Mouse (Mus musculus): ENCODE measurements around the gene Fcgrt. TPM values are rescaled to one million over a fixed set of nuclear protein-coding genes. Genes with fewer than 3 reads are reported as not detected.
A peak's percentile ranks its signal among the peaks of the same experiment; 100 is the strongest.
"Not testable (repeated sequence)": the region's sequence is repeated elsewhere in the genome, so short reads cannot be mapped to it uniquely, and the experiment has no call there.

The Fcgrt gene
- 4.0 and 4.7 TPM in 2 replicates for total RNA-seq (2017)

- peak; percentile 88 for ATAC-seq (replicated peaks; ENCODE audit: low read depth, poor library complexity, severe bottlenecking)
Observed at GRCm38 (mm10) chr7:45103652-45104180, at the start of gene Fcgrt. Fcgrt (minus strand) TSS chr7:45103851.

GRCm38 (mm10) chr7:45153052-45153451 lies 49.4 kb upstream of the Fcgrt start:
- ATAC-seq (replicated peaks; ENCODE audit: low read depth, poor library complexity, severe bottlenecking) = not testable (repeated sequence)

GRCm38 (mm10) chr7:45151303-45151702 lies 47.7 kb upstream of the Fcgrt start:
- ATAC-seq (replicated peaks; ENCODE audit: low read depth, poor library complexity, severe bottlenecking) = no peak

DNA sequence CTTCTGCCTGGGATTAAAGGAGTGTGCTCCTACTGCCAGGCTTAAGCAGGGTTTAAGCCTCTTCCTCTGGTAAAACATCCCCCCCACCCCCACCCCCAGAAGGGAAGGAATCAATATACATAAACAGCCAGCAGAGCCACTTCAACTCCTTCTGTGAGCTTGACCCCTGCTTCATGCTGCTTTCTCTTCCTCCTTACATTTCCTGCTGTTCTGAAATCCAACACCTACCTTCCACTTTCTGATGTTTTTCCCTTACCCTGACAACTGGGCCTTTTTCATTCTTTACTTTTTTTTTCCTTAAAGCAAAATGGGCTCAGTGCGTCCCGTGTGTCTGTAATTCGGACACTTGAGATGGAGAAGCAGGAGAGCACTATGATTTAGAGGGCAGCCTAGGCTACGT lies 46.7 kb upstream of the Fcgrt start:
- ATAC-seq (replicated peaks; ENCODE audit: low read depth, poor library complexity, severe bottlenecking) = no peak

DNA sequence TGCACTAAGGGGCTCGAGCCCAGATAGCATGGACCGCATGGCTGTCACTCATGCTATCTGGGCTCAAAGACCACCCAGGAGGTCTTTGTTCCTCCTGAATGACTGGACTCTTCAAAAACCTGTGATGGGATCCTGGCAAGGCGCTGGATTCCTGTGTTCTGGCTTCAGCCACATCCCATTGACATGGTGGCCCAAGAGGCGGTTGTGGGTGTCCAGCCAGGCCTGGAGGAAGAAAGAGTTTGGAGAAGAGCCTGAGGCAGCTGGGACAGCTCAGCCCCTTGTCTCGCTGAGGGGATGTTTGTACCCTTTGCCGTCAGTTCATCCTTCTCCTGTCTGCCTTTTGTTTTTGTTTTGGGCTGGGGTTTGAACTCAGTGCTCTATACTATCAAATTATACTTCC lies 45.9 kb upstream of the Fcgrt start:
- no peak for ATAC-seq (replicated peaks; ENCODE audit: low read depth, poor library complexity, severe bottlenecking)

DNA sequence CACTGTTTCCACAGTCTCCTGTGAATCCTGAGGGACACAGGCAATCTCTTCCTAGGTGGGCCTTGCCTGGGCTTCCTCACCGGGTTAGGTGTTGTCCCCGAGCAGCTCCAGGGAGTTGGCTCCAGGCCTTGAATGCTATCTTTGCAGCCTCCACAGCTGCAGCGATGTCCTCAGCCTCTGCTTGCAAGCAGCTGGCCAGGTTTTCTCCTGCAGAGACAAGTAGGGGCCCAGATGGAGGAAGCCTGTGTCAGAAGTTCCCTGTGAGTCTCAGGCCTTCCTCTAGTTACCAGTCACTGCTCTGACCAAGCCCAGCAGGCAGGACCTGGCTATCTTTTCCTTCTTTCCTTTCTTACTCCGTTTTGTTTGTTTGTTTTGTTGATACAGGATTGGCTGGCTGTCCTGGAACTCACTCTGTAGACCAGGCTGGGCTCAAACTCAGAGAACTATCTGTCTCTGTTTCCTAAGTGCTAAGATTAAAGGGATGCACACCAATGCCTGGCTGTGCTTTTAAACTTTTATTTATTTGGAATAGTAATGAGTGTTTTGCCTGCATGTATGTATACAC lies 45.0 kb upstream of the Fcgrt start:
- no peak for ATAC-seq (replicated peaks; ENCODE audit: low read depth, poor library complexity, severe bottlenecking)

DNA sequence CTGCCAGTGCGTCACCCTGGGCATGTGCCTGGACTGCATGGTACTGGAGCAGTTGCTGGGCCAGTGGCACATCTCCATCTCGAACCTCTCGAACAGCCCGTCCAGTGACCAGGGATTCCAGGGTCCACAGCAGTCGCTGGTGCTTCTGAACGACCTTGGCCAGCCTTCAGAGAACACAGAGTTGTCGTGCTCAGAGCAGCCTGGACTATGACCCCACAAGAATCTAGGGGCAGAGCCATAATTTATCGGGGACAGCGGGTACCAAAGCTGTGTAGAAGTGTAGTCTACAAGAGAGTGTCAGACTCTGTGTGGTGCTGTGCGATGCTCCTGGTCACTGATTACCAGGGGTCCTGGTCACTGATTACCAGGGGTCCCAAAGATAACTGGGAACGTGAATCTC lies 44.2 kb upstream of the Fcgrt start:
- ATAC-seq (replicated peaks; ENCODE audit: low read depth, poor library complexity, severe bottlenecking) = no peak

DNA sequence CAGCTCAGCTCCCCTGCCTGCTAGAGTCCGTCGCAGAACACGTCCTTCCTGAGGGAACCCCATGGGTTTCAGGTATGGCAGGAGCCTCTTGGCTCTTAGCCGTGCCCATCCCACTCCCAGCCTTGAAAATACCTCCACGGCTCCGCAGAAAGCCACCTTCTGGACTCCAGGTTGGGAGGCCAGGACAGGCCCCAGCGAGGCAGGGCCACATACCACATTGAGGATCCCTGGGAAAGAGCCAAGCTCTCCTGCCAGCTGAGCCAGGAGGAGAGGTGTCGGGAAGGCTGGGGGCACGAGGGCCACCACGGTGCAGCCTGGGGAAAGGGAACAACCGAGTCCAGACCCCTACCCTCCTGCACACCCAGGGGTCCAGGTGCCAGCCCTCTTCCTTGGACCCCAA lies 43.6 kb upstream of the Fcgrt start:
- ATAC-seq (replicated peaks; ENCODE audit: low read depth, poor library complexity, severe bottlenecking) = no peak

DNA sequence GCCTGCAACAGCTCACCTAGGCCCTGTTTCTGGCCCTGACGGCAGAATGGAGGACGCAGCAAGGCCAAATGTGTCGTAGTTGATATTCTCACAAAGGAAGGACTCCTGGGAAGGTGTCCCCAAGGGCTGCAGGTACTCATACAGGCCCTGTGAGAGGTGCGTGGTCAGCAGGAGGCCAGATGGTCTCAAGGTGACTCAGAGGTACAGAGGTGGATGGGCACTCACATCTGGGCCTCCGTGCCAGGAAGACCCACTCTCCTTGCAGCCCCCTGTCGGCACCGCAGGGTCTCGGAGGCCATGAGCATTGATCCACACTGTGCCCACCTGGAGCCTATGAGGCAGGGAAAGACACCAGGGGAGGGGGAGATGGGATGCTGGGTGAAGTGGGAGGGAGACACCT lies 41.8 kb upstream of the Fcgrt start:
- ATAC-seq (replicated peaks; ENCODE audit: low read depth, poor library complexity, severe bottlenecking) = no peak

DNA sequence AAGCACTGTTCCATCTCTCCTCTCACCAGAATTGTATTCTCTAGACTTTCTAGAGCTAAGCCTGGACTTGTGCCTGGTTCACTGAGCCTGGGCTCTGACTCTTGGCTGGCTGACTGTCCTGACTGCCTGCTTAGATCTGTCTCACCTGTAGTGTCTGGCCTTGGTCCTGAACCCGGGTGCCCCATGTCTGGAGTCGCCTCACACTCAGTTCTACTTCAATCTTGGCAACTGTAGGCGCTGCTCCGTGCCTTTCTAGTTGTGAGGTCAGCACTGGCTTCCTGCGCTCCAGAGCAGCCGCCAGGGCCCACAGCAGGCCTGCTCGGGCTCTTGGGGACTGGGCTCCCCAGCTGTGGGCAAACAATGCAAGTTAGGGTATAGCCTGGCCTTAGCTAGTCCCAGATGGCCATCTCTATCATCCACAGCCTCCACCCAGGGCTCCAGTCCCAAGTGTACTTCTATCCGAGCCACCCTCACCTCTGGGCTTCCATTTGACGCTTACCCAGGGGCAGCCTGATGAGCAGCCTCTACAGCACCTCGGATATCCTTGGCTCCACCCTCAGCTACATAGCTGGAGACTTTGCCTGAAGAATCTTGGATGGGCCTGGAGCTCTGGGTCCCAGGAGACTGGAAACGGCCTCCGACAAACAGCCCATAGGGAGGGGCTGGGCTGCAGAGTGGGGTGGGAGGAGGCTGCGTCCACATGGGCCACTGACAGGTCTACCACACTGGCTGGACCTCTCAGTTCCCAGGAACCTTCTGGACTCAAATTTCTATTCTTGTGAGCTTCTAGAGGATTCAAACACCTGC lies 40.9 kb upstream of the Fcgrt start:
- ATAC-seq (replicated peaks; ENCODE audit: low read depth, poor library complexity, severe bottlenecking) = no peak

DNA sequence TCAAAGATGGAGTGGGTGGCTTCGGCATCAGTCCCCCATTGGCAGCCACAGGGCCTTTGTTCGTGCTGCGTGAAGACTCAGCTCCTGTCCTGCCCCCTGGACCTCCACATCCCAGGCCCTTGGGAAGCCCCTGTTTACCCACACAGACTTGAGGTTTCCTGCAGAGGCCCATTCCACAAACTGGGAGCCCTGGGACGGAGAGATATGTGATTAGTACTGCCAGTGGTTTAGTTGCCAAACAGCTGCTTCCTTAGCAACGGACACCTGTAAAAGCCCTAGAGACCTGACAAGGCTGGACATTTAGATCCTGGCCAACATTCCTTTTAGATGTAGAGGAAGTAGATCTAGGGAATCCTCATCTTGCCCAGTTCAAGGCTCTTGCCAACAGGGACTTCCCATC lies 38.3 kb upstream of the Fcgrt start:
- ATAC-seq (replicated peaks; ENCODE audit: low read depth, poor library complexity, severe bottlenecking) = no peak

DNA sequence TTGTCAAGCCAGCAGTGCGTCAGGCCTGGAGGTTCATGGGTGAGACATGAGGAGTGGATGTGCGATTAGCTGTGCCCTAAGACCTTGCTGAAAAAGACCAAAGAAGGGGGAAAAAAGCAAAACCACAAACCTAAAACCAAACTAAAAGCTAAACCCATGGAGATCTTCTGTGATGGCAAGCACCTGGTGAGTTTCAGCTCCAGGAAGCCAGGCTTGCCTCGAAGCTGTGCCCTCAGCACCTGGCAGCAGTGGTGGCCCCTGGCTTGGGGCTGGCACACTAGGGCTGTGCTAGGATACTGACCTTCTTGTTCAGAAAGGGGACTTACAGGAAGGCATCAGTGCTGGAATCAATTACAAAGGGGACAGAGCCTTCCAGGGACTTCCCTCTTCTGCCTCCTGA lies 37.7 kb upstream of the Fcgrt start:
- no peak for ATAC-seq (replicated peaks; ENCODE audit: low read depth, poor library complexity, severe bottlenecking)

DNA sequence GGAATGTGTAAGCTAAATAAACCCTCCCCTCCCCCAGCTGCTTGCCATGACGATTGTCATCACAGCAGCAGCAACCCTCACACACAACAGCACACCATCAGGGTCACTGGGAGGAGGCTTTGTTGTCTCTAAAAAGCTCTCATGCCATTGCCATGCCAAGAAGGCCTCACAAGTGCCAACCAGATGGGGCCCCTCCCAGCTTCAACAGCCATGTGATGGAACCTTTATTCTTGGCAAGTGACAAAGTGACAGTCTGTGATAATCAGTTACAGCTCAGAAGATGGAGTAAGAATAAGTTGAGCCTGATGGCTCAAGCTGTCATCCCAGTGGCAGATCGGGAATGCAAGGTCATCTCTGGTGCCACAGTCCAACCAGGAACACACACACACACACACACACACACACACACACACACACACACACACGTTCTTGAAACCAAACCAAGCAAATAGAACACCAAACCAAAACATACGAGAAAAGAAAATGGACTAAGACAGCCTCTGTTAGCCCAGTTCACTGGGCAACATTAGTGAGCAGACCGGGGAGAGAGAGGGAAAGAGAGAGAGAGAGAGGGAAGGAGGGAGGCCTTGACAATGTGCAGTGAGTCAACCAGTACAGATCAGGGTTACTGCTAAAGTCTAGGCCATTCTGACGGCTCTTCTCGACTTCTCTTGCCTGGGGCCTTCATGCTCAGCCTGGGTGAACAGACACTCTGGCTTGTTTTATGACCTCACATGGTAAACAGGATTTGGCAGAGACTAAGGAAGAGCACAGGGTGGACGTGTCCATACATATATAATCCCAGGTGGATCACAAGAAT lies 36.5 kb upstream of the Fcgrt start:
- ATAC-seq (replicated peaks; ENCODE audit: low read depth, poor library complexity, severe bottlenecking) = no peak

- no peak for ATAC-seq (replicated peaks; ENCODE audit: low read depth, poor library complexity, severe bottlenecking)
Observed at GRCm38 (mm10) chr7:45138403-45138802, 34.8 kb upstream of the Fcgrt start.

DNA sequence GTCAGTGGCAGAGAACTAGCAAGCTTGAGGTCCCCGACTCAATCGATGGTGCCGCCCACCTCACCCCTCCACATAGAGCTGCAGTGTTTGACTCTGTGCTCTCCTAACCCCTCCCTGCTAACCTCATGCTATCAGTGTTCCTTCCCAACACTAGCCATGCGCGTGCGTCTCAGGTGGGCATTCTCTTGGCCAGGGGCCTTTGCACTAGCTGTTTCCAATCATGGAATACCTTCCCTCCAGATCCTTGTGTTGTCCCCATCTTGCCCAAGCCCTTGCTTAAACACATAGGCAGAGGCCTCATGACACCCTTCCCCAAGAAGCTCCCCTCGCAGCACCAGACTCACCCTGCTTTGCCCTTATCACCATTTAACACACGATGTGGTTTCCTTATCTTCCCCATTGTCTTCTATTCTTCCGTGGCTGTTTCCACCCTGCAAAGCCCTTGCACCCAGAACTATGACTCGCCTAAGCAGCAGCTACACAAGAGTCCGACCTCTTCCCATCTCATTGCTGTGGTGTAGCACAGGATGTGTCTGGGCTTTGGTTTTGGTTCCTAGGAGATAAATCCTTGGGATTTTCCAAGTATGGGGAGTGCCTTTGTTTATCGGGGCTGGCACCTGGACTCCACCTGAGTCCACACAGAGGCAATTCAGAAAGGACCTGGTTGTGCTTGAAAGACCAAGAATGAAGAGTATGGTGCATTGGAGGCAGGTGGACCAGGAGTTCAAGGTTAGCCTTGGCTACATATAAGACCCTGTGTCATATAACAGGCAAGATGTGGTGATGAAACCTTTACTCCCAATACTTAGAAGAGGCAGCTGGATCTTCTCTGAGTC lies 33.7 kb upstream of the Fcgrt start:
- ATAC-seq (replicated peaks; ENCODE audit: low read depth, poor library complexity, severe bottlenecking) = peak; percentile 79

- ATAC-seq (replicated peaks; ENCODE audit: low read depth, poor library complexity, severe bottlenecking) = peak; percentile 50
Observed at GRCm38 (mm10) chr7:45135993-45136567, 32.4 kb upstream of the Fcgrt start, which contains the start of the genes Gm45713 and Flt3l. Gm45713 (minus strand) TSS chr7:45136231. Flt3l (minus strand) TSS chr7:45136432.

DNA sequence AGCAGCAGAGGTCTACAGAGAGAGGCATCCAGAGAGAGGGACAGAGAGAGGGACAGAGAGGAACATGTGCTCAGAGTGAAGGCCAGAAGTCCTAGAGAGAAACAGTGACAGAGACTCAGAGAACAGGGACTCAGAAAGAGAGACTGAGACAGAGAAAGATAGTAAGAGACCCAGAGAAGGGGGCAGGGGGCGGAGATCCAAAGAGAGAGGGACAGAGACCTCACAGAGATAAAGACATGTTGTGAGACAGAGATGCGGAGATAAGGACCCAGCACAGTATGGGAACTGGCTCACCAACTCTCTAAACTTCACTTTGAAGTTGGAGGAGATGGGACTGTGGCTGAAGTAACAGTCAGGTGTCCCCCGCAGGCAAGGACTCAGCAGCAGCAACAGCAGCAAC lies 31.7 kb upstream of the Fcgrt start:
- ATAC-seq (replicated peaks; ENCODE audit: low read depth, poor library complexity, severe bottlenecking) = no peak

GRCm38 (mm10) chr7:45134544-45135026 lies 30.9 kb upstream of the Fcgrt start:
- ATAC-seq (replicated peaks; ENCODE audit: low read depth, poor library complexity, severe bottlenecking) = peak; percentile 33

GRCm38 (mm10) chr7:45133446-45134159 lies 30.0 kb upstream of the Fcgrt start:
- no peak for ATAC-seq (replicated peaks; ENCODE audit: low read depth, poor library complexity, severe bottlenecking)
